Mouse (Mus musculus): ENCODE results near the gene Tle2.

DNA sequence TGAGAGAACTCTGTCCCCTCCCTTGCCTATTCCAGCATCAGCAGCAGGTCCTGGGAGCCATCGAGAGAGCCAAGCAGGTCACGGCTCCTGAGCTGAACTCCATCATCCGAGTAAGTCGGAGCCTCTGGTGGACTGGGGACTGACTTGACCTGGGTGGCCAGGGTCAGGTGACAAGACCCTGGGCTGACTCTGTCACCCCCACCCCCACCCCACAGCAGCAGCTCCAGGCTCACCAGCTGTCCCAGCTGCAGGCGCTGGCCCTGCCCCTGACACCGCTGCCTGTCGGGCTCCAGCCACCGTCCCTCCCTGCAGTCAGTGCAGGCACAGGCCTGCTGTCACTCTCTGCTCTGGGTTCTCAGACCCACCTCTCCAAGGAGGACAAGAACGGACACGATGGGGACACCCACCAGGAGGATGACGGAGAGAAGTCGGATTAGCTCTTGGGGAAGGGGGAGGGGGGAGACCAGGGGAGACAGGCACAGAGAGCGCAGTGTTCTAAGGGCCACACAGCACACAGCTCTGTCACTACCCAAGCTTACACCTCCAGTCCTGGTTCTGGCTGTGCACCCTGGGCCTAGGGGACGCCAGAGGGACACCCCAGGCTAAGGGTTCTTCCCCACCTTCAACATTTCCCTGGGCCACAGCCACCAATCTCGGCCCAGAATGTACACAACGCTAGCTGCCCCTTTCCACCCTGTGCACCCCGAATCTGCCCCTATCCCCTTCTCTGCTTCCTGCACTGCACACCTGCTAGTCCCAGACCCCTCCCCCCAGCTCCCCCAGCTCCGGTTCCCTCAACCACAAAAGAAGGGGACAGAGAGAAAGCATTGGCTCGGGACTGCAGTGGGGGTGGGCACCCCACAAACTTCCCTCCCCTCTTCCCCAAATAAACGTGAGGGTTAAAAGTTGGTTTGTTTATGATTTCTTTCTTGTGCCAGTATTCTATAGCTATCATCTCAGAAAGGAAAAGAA lies 8.8 kb upstream of the Tle2 start:
- TF ChIP-seq MAZ (IDR thresholded peaks at IDR 0.05; ENCODE audit: low read depth, low read length), result no peak
- TF ChIP-seq CTCF (IDR thresholded peaks at IDR 0.05 in 2 of 3, conservative IDR thresholded peaks at IDR 0.05 in 1 of 3; ENCODE audit: control insufficient read depth in 1 of 3, insufficient read depth in 1 of 3, low read depth in 2 of 3, low read length in 3 of 3, poor library complexity in 1 of 3, severe bottlenecking in 1 of 3), result no peak
- no peak for TF ChIP-seq MAFK (IDR thresholded peaks at IDR 0.05; ENCODE audit: borderline replicate concordance, low read depth, low read length)
- no peak for TF ChIP-seq ZKSCAN1 (IDR thresholded peaks at IDR 0.05; ENCODE audit: low read depth, low read length)
- TF ChIP-seq CHD2 (IDR thresholded peaks at IDR 0.05; ENCODE audit: low read length), result no peak

All from MEL (cell line).